Mouse (Mus musculus): Measurements from ENCODE around the gene Slc38a11. TPM values are rescaled to one million over a fixed set of nuclear protein-coding genes. Genes with fewer than 3 reads are reported as not detected.

Gene Slc38a11
- 0.05 and 0.07 TPM in 2 replicates for polyA plus RNA-seq (2012; rRNA removed)

DNA sequence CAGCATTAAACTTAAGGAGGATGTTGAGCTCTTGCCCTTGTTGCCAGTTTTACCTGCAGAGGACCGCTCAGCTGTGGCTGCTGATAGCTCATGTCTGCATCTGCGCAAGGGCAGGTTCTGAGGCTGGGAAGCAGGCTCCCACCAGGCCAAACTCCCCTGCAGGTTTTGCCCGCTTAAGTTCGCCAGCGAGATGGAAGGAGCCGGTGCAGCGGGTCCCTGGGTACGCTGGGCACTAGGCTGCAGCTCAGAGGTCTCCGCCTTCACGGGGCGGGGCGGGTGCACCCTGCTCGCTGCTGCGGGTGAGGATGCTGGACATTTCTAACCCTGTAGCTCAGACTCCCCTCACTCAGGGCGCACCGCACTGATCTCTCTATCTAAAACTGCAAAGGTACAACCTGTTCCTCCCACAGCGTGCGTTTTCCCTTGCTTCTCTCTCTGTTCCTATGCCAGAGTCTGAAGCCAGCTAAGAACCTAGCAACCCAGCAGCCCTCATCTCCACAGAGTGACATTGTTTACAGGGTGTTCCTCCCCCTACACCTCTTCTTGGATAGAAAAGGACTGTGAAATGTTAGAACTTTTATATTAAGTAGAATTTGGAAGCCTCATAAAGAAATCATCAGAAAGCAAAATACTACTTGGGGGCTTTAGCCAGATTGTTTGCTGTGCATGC, at the start of gene Slc38a11:
TSS of gene Slc38a11 (minus strand) at position 207 of the 670 bp plus-strand sequence.
- whole genome bisulfite sequencing, result 17% methylated on average over 18 of the region's 18 CpGs
- no peaks in the 10 kb centered on the region for H3K36me3 ChIP-seq (ENCODE audit: control insufficient read depth, insufficient read depth, low read length)
- no peak for TF ChIP-seq CTCF (IDR thresholded peaks at IDR 0.05; ENCODE audit: extremely low read depth, insufficient read depth, insufficient read length, insufficient replicate concordance)
- H3K4me3 ChIP-seq (ENCODE audit: extremely low read depth, insufficient read depth, insufficient read length), result no peak within 1 kb of the TSS
- no peak within 1 kb of the TSS for H3K27ac ChIP-seq (ENCODE audit: insufficient read depth, low read length)
- no peak for DNase-seq (ENCODE audit: low read depth in 1 of 2, low spot score in 2 of 2)
- no peaks in the 10 kb centered on the region for H3K4me1 ChIP-seq (ENCODE audit: control insufficient read depth, insufficient read depth, insufficient read length)
- no peaks in the 10 kb centered on the region for H3K27me3 ChIP-seq (ENCODE audit: control insufficient read depth, insufficient read depth, low read length)

DNA sequence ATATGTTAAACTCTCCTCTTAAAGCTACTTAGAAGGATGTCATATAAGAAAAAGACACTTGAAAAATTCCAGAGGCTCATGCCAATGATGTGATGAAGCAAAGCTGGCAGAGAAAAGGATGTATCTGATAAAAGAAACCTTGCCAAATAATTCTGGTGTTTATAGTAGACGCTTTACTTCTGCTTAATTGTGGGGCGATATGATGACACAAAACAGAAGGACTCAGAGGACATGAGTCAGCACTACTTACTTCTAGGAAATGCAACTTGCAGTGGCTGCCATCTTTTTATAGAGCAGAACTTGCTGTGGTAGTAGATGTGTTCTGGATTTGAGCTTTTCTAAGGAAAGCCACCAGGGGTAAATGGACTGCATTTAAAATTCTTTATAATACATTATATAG, 43.3 kb upstream of the Slc38a11 start:
- TF ChIP-seq CTCF (IDR thresholded peaks at IDR 0.05; ENCODE audit: extremely low read depth, insufficient read depth, insufficient read length, insufficient replicate concordance), result no peak
- TF ChIP-seq POLR2A (IDR thresholded peaks at IDR 0.05; ENCODE audit: low read depth, low read length), result no peak
- DNase-seq (ENCODE audit: low read depth in 1 of 2, low spot score in 2 of 2), result no peak
- no peaks in the 10 kb centered on the region for H3K36me3 ChIP-seq (ENCODE audit: control insufficient read depth, insufficient read depth, low read length)
- H3K27ac ChIP-seq (ENCODE audit: insufficient read depth, low read length), result no peak overlapping the region
- H3K4me3 ChIP-seq (ENCODE audit: extremely low read depth, insufficient read depth, insufficient read length), result no peak overlapping the region
- WGBS, result 22% methylated on average over 2 of the region's 2 CpGs
- H3K4me1 ChIP-seq (ENCODE audit: control insufficient read depth, insufficient read depth, insufficient read length), result no peaks in the 10 kb centered on the region
- H3K27me3 ChIP-seq (ENCODE audit: control insufficient read depth, insufficient read depth, low read length), result no peaks in the 10 kb centered on the region

DNA sequence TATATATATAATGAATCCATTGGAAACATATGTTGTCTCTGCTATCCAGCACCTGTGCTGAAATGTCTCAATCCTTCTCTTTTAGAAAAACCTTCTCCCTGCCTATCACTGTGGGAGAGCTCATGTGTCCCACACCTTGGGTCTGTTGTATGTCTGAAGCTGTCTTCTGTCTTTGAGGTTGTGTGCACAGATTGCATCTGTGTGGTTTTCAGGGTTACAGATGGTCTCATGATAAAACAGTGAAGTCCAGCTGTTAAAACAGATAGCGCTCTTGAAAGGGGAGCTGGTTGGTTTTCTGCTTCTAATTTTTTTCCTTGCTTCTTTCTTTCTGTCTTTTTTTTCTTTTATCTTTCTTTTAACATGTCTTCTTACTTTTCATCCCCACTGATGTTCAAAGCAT, 41.6 kb upstream of the Slc38a11 start:
- Histone ChIP-seq H3K27ac (ENCODE audit: insufficient read depth, low read length) (no peak overlapping the region), H3K4me1 (ENCODE audit: control insufficient read depth, insufficient read depth, insufficient read length) (no peaks in the 10 kb centered on the region), H3K36me3 (ENCODE audit: control insufficient read depth, insufficient read depth, low read length) (no peaks in the 10 kb centered on the region), H3K27me3 (ENCODE audit: control insufficient read depth, insufficient read depth, low read length) (no peaks in the 10 kb centered on the region), H3K4me3 (ENCODE audit: extremely low read depth, insufficient read depth, insufficient read length) (no peak overlapping the region)
- TF ChIP-seq POLR2A (IDR thresholded peaks at IDR 0.05; ENCODE audit: low read depth, low read length), result no peak
- TF ChIP-seq CTCF (IDR thresholded peaks at IDR 0.05; ENCODE audit: extremely low read depth, insufficient read depth, insufficient read length, insufficient replicate concordance), result no peak
- DNase-seq (ENCODE audit: low read depth in 1 of 2, low spot score in 2 of 2), result no peak
- WGBS, result 63% methylated on average over 1 of the region's 1 CpGs

DNA sequence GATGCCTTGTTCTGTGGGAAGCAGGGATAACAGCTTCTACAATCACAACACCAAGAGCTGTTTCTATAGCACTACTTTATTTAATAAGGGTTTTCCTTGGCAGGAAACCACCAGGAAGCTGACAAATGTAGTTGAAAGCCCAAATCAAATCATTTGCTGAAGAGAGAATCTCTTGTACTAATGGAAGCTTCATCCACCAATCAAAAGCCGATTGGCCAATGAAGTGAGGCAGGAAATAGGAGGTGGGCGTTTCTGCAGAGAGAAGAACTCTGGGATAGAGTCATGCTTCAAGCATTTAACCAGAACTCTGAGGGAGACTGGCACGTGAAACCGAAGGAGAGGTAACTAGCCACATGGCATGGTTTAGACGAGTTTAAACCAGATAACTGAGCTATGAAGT, 38.2 kb upstream of the Slc38a11 start:
- no peaks in the 10 kb centered on the region for H3K36me3 ChIP-seq (ENCODE audit: control insufficient read depth, insufficient read depth, low read length)
- no peaks in the 10 kb centered on the region for H3K27me3 ChIP-seq (ENCODE audit: control insufficient read depth, insufficient read depth, low read length)
- no peak overlapping the region for H3K27ac ChIP-seq (ENCODE audit: insufficient read depth, low read length)
- H3K4me1 ChIP-seq (ENCODE audit: control insufficient read depth, insufficient read depth, insufficient read length), result no peaks in the 10 kb centered on the region
- TF ChIP-seq POLR2A (IDR thresholded peaks at IDR 0.05; ENCODE audit: low read depth, low read length), result no peak
- TF ChIP-seq CTCF (IDR thresholded peaks at IDR 0.05; ENCODE audit: extremely low read depth, insufficient read depth, insufficient read length, insufficient replicate concordance), result no peak
- 85% methylated on average over 5 of the region's 5 CpGs for WGBS
- no peak for DNase-seq (ENCODE audit: low read depth in 1 of 2, low spot score in 2 of 2)
- no peak overlapping the region for H3K4me3 ChIP-seq (ENCODE audit: extremely low read depth, insufficient read depth, insufficient read length)

DNA sequence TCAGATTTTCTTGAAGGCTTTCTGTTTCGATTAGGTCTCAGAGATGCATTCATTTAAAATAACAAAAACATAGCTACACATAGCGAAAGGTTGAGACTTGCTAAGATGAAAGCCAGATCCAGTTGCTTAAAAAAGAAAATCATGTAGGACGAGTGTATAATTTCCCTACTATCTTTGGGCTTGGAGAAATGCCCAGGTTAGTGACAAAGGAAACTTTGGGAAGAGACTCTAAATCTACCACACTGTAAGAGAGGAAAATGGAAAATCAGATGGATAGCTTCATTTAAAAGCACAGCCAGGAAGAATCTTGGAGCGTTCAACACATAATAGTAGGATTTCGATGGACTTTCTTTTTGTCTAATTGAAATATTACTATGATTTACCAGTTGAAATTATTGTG, 36.1 kb upstream of the Slc38a11 start:
- H3K4me1 ChIP-seq (ENCODE audit: control insufficient read depth, insufficient read depth, insufficient read length), result no peaks in the 10 kb centered on the region
- no peaks in the 10 kb centered on the region for H3K36me3 ChIP-seq (ENCODE audit: control insufficient read depth, insufficient read depth, low read length)
- no peak overlapping the region for H3K27ac ChIP-seq (ENCODE audit: insufficient read depth, low read length)
- H3K4me3 ChIP-seq (ENCODE audit: extremely low read depth, insufficient read depth, insufficient read length), result no peak overlapping the region; the same call in 1 of the 2 replicates
- WGBS, result 91% methylated on average over 5 of the region's 5 CpGs
- TF ChIP-seq POLR2A (IDR thresholded peaks at IDR 0.05; ENCODE audit: low read depth, low read length), result no peak
- no peak for TF ChIP-seq CTCF (IDR thresholded peaks at IDR 0.05; ENCODE audit: extremely low read depth, insufficient read depth, insufficient read length, insufficient replicate concordance)
- DNase-seq (ENCODE audit: low read depth in 1 of 2, low spot score in 2 of 2), result no peak
- no peaks in the 10 kb centered on the region for H3K27me3 ChIP-seq (ENCODE audit: control insufficient read depth, insufficient read depth, low read length)

DNA sequence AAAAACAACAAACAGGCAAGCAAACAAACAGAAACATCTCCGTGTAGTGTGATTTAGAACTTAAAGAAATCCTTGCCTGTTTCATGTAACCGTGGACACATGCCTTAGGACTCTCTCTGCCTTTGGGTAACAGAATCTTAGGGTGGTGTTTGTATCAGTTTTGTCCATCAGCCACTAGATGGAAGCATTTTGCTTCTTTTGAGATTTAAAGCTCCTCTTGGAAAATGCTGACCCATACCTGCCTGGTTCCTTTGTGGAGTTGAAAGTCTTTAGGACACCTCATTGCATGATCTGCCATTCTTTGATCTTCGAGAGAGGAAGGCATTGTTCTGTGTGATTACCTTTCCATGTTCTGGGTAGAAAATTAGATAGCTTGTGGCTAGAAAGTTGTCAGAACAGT, 32.3 kb upstream of the Slc38a11 start:
- Histone ChIP-seq H3K4me3 (ENCODE audit: extremely low read depth, insufficient read depth, insufficient read length) (no peak overlapping the region), H3K27ac (ENCODE audit: insufficient read depth, low read length) (no peak overlapping the region), H3K36me3 (ENCODE audit: control insufficient read depth, insufficient read depth, low read length) (no peaks in the 10 kb centered on the region), H3K4me1 (ENCODE audit: control insufficient read depth, insufficient read depth, insufficient read length) (no peaks in the 10 kb centered on the region), H3K27me3 (ENCODE audit: control insufficient read depth, insufficient read depth, low read length) (no peaks in the 10 kb centered on the region)
- no peak for TF ChIP-seq CTCF (IDR thresholded peaks at IDR 0.05; ENCODE audit: extremely low read depth, insufficient read depth, insufficient read length, insufficient replicate concordance)
- no peak for DNase-seq (ENCODE audit: low read depth in 1 of 2, low spot score in 2 of 2)
- 21% methylated on average over 3 of the region's 3 CpGs for WGBS

DNA sequence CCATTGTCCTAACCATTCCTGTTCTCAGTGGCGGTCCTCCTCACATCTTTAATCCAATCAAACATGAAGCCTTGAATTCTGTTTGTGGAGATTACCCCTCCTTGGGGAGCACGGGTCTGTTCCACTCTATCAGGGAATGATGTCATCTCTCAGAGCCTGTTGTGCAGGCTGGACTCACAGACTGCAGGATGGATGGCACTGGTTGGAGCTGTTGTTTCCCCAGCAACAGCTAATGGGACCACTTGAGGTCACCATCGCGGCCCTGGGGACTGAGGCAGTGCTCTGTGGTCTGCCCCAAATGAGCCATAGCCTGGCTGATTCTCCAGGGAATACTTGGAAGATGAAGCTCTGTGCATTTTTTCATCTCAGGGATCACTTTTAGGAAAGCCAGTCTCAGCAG, 29.2 kb upstream of the Slc38a11 start:
- TF ChIP-seq CTCF (IDR thresholded peaks at IDR 0.05; ENCODE audit: extremely low read depth, insufficient read depth, insufficient read length, insufficient replicate concordance) (no peak), POLR2A (IDR thresholded peaks at IDR 0.05; ENCODE audit: low read depth, low read length) (no peak)
- H3K27me3 ChIP-seq (ENCODE audit: control insufficient read depth, insufficient read depth, low read length), result no peaks in the 10 kb centered on the region
- 73% methylated on average over 4 of the region's 4 CpGs for WGBS
- no peak for DNase-seq (ENCODE audit: low read depth in 1 of 2, low spot score in 2 of 2)
- no peaks in the 10 kb centered on the region for H3K4me1 ChIP-seq (ENCODE audit: control insufficient read depth, insufficient read depth, insufficient read length)
- H3K27ac ChIP-seq (ENCODE audit: insufficient read depth, low read length), result no peak overlapping the region
- no peaks in the 10 kb centered on the region for H3K36me3 ChIP-seq (ENCODE audit: control insufficient read depth, insufficient read depth, low read length)
- no peak overlapping the region for H3K4me3 ChIP-seq (ENCODE audit: extremely low read depth, insufficient read depth, insufficient read length)

Data from spleen, adult 2 months (tissue).